Mouse (Mus musculus) hindbrain, embryonic 11.5 days (tissue): ENCODE data around the gene Gm49368. TPM values are rescaled to one million over a fixed set of nuclear protein-coding genes. Genes with fewer than 3 reads are reported as not detected.

Source experiments
- ATAC-seq: fragments of 200-750 bp; cut with Nextera tagmentation; 2 replicates; pipeline ENCODE4 v1.8.0; 2017; ENCODE audit warnings: mild to moderate bottlenecking, moderate TSS enrichment, moderate library complexity; ENCODE audit not compliant: low FRiP score
- DNase-seq: peaks from one replicate; pipeline ENCODE4 v3.0.0-alpha.2; 2015; ENCODE audit warnings: low spot score
- H3K27ac ChIP-seq: fragments of 300-500 bp; sonication (generic); 2 replicates; pipeline ENCODE4 v1.5.1; 2014; ENCODE audit warnings: mild to moderate bottlenecking, low read depth, low read length
- H3K27me3 ChIP-seq: fragments of 300-500 bp; sonication (generic); 2 replicates; pipeline ENCODE4 v1.6.1; 2014; ENCODE audit warnings: mild to moderate bottlenecking, low read length, moderate library complexity, mixed read lengths; ENCODE audit not compliant: control insufficient read depth, insufficient read depth
- H3K36me3 ChIP-seq: fragments of 300-500 bp; sonication (generic); 2 replicates; pipeline ENCODE4 v1.6.1; 2014; ENCODE audit warnings: mild to moderate bottlenecking, low read length, moderate library complexity, mixed read lengths; ENCODE audit not compliant: control insufficient read depth, insufficient read depth
- H3K4me1 ChIP-seq: fragments of 300-500 bp; sonication (generic); replicated peaks from 2 replicates; pipeline ENCODE4 v1.6.1; 2014; ENCODE audit warnings: low read length, mixed read lengths; ENCODE audit not compliant: control insufficient read depth, insufficient read depth
- H3K4me2 ChIP-seq: fragments of 300-500 bp; sonication (generic); replicated peaks from 2 replicates; pipeline ENCODE4 v1.6.1; 2014; ENCODE audit warnings: mild to moderate bottlenecking, low read depth, low read length
- H3K4me3 ChIP-seq: fragments of 300-500 bp; sonication (generic); 2 replicates; pipeline ENCODE4 v1.5.1; 2014; ENCODE audit warnings: low read depth, low read length
- H3K9ac ChIP-seq: fragments of 300-500 bp; sonication (generic); 2 replicates; pipeline ENCODE4 v1.6.1; 2014; ENCODE audit warnings: low read depth, low read length
- H3K9me3 ChIP-seq: fragments of 300-500 bp; sonication (generic); 2 replicates; pipeline ENCODE4 v1.6.1; 2016; ENCODE audit warnings: low read length; ENCODE audit not compliant: control insufficient read depth
- WGBS: fragments of 180-500 bp; shearing (Covaris S2); extraction: QIAGEN DNeasy Blood & Tissue Kit; methylation state at CpG from one replicate; pipeline ENCODE4 v1.1.7; 2014; 5-methylcytosine and 5-hydroxymethylcytosine counted together
- polyA plus RNA-seq: library from polyadenylated mRNA; unstranded; fragments of >200 nt; fragmentation: Nextera tagmentation; extraction: Ambion mirVana; gene quantifications from 2 replicates; pipeline ENCODE4 v1.2.1, GENCODE M21; 2014

Gene Gm49368
- polyA plus RNA-seq, 1 experiment from 2014 or later = not detected

DNA sequence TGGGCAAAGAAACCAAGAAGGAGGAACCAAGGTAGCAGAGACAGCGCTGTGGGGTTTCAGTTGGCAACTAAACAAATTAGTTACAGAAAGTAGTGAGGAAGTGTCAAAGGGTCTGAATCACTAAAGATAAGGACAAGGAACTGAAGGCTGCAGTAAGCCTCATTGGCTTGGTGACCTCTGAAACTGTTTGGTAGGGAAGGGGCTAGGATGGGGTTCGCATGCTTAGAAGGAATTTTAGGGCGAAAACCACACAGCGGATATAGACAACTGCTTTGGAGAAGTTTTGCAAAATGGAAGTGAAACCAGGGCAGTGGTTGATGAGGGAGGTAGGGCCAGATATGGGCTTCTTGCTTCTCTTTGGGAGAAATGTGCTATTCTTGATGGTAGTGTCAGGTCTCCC lies 13.7 kb upstream of the Gm49368 start:
- H3K27me3 ChIP-seq = no peaks in the 10 kb centered on the region
- DNase-seq (no peak), ATAC-seq (no peak)
- H3K9me3 ChIP-seq = no peaks in the 10 kb centered on the region
- no peak overlapping the region for H3K9ac ChIP-seq
- no peak overlapping the region for H3K4me2 ChIP-seq
- no peaks in the 10 kb centered on the region for H3K36me3 ChIP-seq
- H3K27ac ChIP-seq = no peak overlapping the region
- no peaks in the 10 kb centered on the region for H3K4me1 ChIP-seq
- WGBS = 92% methylated on average over 4 of the region's 4 CpGs
- no peak overlapping the region for H3K4me3 ChIP-seq

DNA sequence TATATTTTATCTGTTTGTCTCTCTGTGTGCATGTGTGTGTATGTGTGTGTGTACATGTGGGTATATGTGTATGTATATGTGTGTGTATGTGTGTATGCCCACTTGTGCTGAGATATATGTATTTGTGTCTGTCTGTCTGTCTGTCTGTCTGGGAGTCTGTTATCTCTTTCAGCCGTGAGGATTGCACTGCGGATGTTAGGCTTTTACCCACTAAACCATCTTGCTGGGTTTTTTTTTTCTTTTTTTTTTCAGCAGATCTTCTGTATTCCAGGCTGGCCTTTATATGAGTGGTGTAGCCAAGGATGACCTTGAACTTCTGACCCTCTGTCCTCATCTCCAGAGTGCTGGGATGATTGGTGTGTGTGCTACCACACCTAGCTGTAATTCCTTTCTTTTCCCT lies 13.2 kb upstream of the Gm49368 start:
- ATAC-seq = no peak
- H3K36me3 ChIP-seq = no peaks in the 10 kb centered on the region
- H3K27ac ChIP-seq = no peak overlapping the region
- H3K9ac ChIP-seq = no peak overlapping the region
- H3K4me2 ChIP-seq = no peak overlapping the region
- no peaks in the 10 kb centered on the region for H3K27me3 ChIP-seq
- no peaks in the 10 kb centered on the region for H3K4me1 ChIP-seq
- no peak for DNase-seq
- 80% methylated on average over 2 of the region's 2 CpGs for WGBS
- no peaks in the 10 kb centered on the region for H3K9me3 ChIP-seq
- H3K4me3 ChIP-seq = no peak overlapping the region

DNA sequence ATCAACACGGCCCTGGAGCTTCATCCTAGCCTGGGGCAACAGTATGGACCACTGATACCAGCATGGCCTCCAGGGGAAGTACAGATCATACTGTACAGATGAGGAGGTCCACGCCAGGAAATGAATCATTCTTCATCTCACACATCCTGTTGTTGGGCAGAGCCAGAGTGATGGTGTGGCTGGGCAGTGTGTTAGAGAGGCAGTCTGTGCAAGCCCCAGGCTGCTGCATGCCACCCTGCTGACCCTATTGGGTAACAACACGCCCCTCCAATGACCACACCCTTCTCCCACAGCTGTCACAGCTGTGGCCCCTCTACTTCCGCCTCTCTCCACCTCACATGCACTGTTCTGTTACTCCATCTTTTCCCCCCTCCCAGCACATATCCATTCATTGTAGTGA lies 11.7 kb upstream of the Gm49368 start:
- no peaks in the 10 kb centered on the region for H3K36me3 ChIP-seq
- no peaks in the 10 kb centered on the region for H3K9me3 ChIP-seq
- WGBS = 69% methylated on average over 4 of the region's 4 CpGs
- DNase-seq (no peak), ATAC-seq (no peak)
- H3K27me3 ChIP-seq = no peaks in the 10 kb centered on the region
- no peaks in the 10 kb centered on the region for H3K4me1 ChIP-seq
- H3K27ac ChIP-seq = no peak overlapping the region
- no peak overlapping the region for H3K4me3 ChIP-seq
- no peak overlapping the region for H3K9ac ChIP-seq
- H3K4me2 ChIP-seq = no peak overlapping the region

DNA sequence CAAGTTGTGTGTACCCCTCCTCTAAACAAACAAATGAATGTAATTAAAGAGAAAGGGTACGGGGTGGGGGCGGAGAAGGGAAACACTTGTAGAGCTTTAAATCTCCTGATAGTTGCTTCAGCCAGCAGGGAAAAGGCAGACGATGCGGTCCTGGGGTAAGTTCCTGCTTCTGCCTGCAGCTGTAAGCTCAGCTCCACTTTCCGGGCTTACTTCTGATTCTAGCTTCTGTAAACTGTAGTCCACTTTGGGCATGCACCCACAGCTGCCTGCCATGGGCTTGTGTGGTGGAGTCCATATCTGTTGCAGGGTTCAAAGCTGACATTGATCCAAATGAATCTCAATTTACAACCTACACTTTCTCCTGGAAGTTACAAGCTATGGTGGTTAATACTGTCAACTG lies 9.4 kb upstream of the Gm49368 start:
- Histone ChIP-seq H3K27ac (no peak overlapping the region), H3K9me3 (no peaks in the 10 kb centered on the region), H3K27me3 (no peaks in the 10 kb centered on the region), H3K9ac (no peak overlapping the region), H3K36me3 (no peaks in the 10 kb centered on the region), H3K4me2 (no peak overlapping the region), H3K4me1 (no peaks in the 10 kb centered on the region), H3K4me3 (no peak overlapping the region)
- no peak for DNase-seq
- 87% methylated on average over 5 of the region's 5 CpGs for WGBS
- ATAC-seq = no peak

DNA sequence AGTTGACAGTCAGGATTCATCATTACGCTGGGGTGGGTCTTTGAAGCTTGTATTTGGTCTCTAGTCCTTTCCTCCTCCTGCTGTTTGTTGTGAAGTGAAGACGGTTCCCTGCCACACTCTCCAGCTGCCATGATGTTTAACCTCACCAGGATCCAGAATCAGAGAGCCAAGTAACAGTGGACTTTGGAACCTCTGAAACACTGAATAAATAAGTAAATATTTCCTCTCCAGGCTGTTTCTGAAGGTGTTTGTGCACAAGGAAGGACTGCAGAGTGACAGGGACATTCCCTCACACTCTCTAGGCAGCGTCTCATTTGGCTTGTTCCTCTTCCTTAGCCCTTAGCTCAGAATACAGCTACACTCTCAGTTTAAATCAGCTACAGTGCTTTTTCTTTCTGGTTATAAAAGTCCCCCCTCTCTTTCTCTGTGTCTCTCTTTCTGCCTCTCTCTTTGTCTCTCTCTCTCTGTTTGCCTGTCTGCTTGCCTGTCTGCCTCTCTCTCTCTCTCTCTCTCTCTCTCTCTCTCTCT lies 5.5 kb upstream of the Gm49368 start:
- Histone ChIP-seq H3K36me3 (no peaks in the 10 kb centered on the region), H3K4me3 (no peak overlapping the region), H3K4me2 (no peak overlapping the region), H3K27ac (no peak overlapping the region), H3K4me1 (no peaks in the 10 kb centered on the region), H3K9me3 (no peaks in the 10 kb centered on the region), H3K9ac (no peak overlapping the region), H3K27me3 (no peaks in the 10 kb centered on the region)
- no peak for DNase-seq
- ATAC-seq = no peak
- 76% methylated on average over 3 of the region's 3 CpGs for WGBS

DNA sequence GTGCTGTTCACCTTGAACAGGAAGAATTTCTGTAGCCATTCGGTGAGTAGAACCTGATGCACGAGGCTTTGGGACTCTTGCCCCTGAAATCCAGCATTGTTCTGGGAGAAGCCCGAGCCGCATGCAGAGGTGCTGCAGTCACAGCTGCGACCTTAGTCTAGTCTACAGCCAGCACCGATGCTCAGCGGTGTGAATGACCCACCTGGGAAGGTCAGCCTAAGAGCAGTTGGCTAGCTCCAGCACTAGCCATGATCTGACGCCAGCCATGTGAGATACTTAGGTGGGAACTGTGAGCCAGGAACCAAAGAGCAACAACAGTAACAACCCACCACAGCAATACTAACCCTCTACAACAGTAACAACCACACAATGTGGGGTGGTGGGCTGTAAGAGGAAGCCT lies 4.6 kb upstream of the Gm49368 start:
- Histone ChIP-seq H3K4me2 (no peak overlapping the region), H3K4me3 (no peak overlapping the region), H3K9ac (no peak overlapping the region), H3K9me3 (no peaks in the 10 kb centered on the region), H3K27me3 (no peaks in the 10 kb centered on the region), H3K36me3 (no peaks in the 10 kb centered on the region), H3K4me1 (no peaks in the 10 kb centered on the region), H3K27ac (no peak overlapping the region)
- 79% methylated on average over 8 of the region's 8 CpGs for WGBS
- no peak for DNase-seq
- ATAC-seq = no peak

DNA sequence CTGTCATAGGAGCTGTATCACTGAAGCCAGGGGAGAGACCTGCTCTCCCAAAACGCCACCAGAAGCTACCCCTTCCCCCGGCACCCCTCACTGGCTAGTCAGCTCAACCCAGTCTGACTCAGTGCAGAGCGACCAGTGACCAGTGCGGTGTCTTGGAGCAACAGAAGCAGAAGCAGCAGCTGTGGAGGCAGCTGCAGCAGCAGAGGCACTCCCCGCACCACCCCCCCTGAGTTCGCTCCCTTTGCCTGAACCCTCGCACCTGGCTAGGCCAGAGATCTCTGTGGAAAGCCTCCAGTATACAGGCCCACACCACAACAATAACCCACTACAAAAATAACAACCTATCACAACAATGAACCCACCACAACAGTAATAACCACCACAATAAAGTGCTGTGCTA lies 3.9 kb upstream of the Gm49368 start:
- H3K9me3 ChIP-seq = no peaks in the 10 kb centered on the region
- H3K36me3 ChIP-seq = no peaks in the 10 kb centered on the region
- H3K4me2 ChIP-seq = no peak overlapping the region
- H3K4me1 ChIP-seq = no peaks in the 10 kb centered on the region
- DNase-seq (no peak), ATAC-seq (no peak)
- no peak overlapping the region for H3K9ac ChIP-seq
- H3K4me3 ChIP-seq = no peak overlapping the region
- no peaks in the 10 kb centered on the region for H3K27me3 ChIP-seq
- 75% methylated on average over 7 of the region's 7 CpGs for WGBS
- no peak overlapping the region for H3K27ac ChIP-seq

DNA sequence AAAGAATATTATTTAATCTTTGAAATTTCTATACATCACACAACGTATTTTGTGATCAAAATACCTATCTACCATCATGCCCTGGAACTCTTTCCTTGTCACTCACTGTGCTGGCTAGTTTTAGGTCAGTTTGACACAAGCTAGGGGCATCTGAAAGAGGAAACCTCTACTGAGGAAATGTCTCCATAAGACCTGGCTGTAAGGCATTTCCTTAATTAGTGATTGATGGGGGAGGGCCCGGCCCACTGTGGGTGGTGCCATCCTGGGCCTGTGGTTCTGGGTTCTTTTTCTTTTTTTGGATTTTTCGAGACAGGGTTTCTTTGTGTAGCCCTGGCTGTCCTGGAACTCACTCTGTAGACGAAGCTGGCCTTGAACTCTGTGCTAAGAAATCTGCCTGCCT lies 3.4 kb upstream of the Gm49368 start:
- H3K27ac ChIP-seq = no peak overlapping the region
- no peaks in the 10 kb centered on the region for H3K4me1 ChIP-seq
- H3K4me2 ChIP-seq = no peak overlapping the region
- H3K27me3 ChIP-seq = no peaks in the 10 kb centered on the region
- H3K9ac ChIP-seq = no peak overlapping the region
- DNase-seq (no peak), ATAC-seq (no peak)
- no peaks in the 10 kb centered on the region for H3K36me3 ChIP-seq
- 88% methylated on average over 4 of the region's 4 CpGs for WGBS
- H3K4me3 ChIP-seq = no peak overlapping the region
- H3K9me3 ChIP-seq = no peaks in the 10 kb centered on the region

DNA sequence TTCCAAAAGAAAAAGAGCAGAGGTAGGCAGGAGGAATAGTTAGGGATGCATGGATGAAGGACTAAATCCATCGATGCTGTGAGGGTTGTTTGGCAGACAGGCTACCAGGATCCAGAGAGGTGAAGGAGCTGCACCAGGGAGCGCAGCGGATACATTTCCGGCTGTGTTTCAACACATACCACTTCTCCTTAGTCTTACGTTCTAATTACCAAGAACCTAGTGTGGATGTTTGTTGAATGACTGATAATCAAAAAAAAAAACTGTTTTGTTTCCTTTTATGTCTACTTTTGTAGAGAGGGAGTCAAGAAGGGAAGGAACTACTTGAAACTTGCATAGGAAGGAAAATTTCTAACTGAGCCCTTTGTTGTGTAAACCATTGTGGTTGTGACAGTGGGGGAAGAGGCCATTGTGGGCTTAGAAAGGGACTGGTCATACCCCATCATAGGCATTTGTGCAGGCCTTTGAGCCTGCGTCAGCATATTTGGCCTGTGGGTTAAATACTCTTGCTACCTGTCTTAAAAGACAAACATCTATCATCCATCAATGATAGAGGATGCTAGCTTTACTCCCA lies 813 bp downstream of the Gm49368 start:
- 82% methylated on average over 6 of the region's 6 CpGs for WGBS
- H3K4me2 ChIP-seq = no peak overlapping the region
- H3K36me3 ChIP-seq = no peaks in the 10 kb centered on the region
- no peak for DNase-seq
- H3K4me1 ChIP-seq = no peaks in the 10 kb centered on the region
- H3K9me3 ChIP-seq = no peaks in the 10 kb centered on the region
- H3K27me3 ChIP-seq = no peaks in the 10 kb centered on the region
- no peak for ATAC-seq
- H3K27ac ChIP-seq = no peak overlapping the region
- no peak overlapping the region for H3K9ac ChIP-seq
- no peak overlapping the region for H3K4me3 ChIP-seq
